Mouse (Mus musculus) forebrain, embryonic 15.5 days (tissue): ENCODE data around the gene Slc9b1. TPM values are rescaled to one million over a fixed set of nuclear protein-coding genes. Genes with fewer than 3 reads are reported as not detected.

Experiments
- ATAC-seq: fragments of 200-750 bp; cut with Nextera tagmentation; replicated peaks from 2 replicates; pipeline ENCODE4 v1.8.0; 2017; ENCODE audit warnings: mild to moderate bottlenecking, moderate TSS enrichment, moderate library complexity
- H3K27ac ChIP-seq: fragments of 300-500 bp; sonication (generic); replicated peaks from 2 replicates; pipeline ENCODE4 v1.5.1; 2015; ENCODE audit warnings: mild to moderate bottlenecking, inconsistent platforms
- H3K27me3 ChIP-seq: fragments of 300-500 bp; sonication (generic); 2 replicates; pipeline ENCODE4 v1.6.1; 2015; ENCODE audit warnings: inconsistent platforms
- H3K36me3 ChIP-seq: fragments of 300-500 bp; sonication (generic); 2 replicates; pipeline ENCODE4 v1.6.1; 2015; ENCODE audit warnings: mild to moderate bottlenecking, inconsistent platforms
- H3K4me1 ChIP-seq: fragments of 300-500 bp; sonication (generic); 2 replicates; pipeline ENCODE4 v1.6.1; 2015; ENCODE audit warnings: inconsistent platforms
- H3K4me2 ChIP-seq: fragments of 300-500 bp; sonication (generic); replicated peaks from 2 replicates; pipeline ENCODE4 v1.6.1; 2015; ENCODE audit warnings: mild to moderate bottlenecking, inconsistent platforms
- H3K4me3 ChIP-seq: fragments of 300-500 bp; sonication (generic); 2 replicates; pipeline ENCODE4 v1.5.1; 2015; ENCODE audit warnings: mild to moderate bottlenecking, inconsistent platforms
- H3K9ac ChIP-seq: fragments of 300-500 bp; sonication (generic); replicated peaks from 2 replicates; pipeline ENCODE4 v1.6.1; 2015; ENCODE audit warnings: mild to moderate bottlenecking, inconsistent platforms
- H3K9me3 ChIP-seq: fragments of 300-500 bp; sonication (generic); 2 replicates; pipeline ENCODE4 v1.6.1; 2016; ENCODE audit warnings: inconsistent platforms
- WGBS: fragments of 180-500 bp; shearing (Covaris S2); methylation state at CpG from one replicate; pipeline ENCODE4 v1.1.7; 2015; ENCODE audit warnings: mixed read lengths; 5-methylcytosine and 5-hydroxymethylcytosine counted together
- polyA plus RNA-seq: library from polyadenylated mRNA; unstranded; fragments of >200 nt; fragmentation: Nextera tagmentation; extraction: Ambion mirVana; gene quantifications from 2 replicates; pipeline ENCODE4 v1.2.1, GENCODE M21; 2015

The Slc9b1 gene
- polyA plus RNA-seq, 1 experiment from 2014 or later, result 0.24 TPM

- Histone ChIP-seq H3K4me2 (peak overlapping the region; percentile 89), H3K36me3 (peaks cover 2% of the 10 kb centered on the region; the same call in 1 of the 2 replicates), H3K9ac (peak overlapping the region; percentile 95), H3K4me3 (peak overlapping the region; percentile 87), H3K9me3 (no peaks in the 10 kb centered on the region), H3K27me3 (no peaks in the 10 kb centered on the region), H3K4me1 (peaks cover 48% of the 10 kb centered on the region), H3K27ac (peak overlapping the region; percentile 100; the same call in 1 of the 2 replicates)
- no peak for ATAC-seq
- WGBS, result 20% methylated on average over 7 of the region's 7 CpGs
Measured at GRCm38 (mm10) chr3:135440221-135440620, 92.4 kb downstream of the Slc9b1 start.

- Histone ChIP-seq H3K9me3 (no peaks in the 10 kb centered on the region), H3K4me3 (peak overlapping the region; percentile 87), H3K9ac (peak overlapping the region; percentile 95; the same call in 1 of the 2 replicates), H3K4me2 (peak overlapping the region; percentile 89), H3K27ac (no peak overlapping the region), H3K36me3 (peaks cover 2% of the 10 kb centered on the region; the same call in 1 of the 2 replicates), H3K4me1 (peaks cover 48% of the 10 kb centered on the region), H3K27me3 (no peaks in the 10 kb centered on the region)
- 35% methylated on average over 10 of the region's 10 CpGs for WGBS
- no peak for ATAC-seq
Measured at GRCm38 (mm10) chr3:135440621-135441020, 92.8 kb downstream of the Slc9b1 start.

GRCm38 (mm10) chr3:135444930-135445329, 97.1 kb downstream of the Slc9b1 start:
- no peak for ATAC-seq
- Histone ChIP-seq H3K4me3 (no peak overlapping the region), H3K9me3 (no peaks in the 10 kb centered on the region), H3K4me2 (no peak overlapping the region), H3K9ac (no peak overlapping the region), H3K27ac (no peak overlapping the region), H3K36me3 (peaks cover 2% of the 10 kb centered on the region; the same call in 1 of the 2 replicates), H3K4me1 (peaks cover 38% of the 10 kb centered on the region), H3K27me3 (no peaks in the 10 kb centered on the region)

Other genes starting within 250 kb of the Slc9b1 start
- gene Cenpe, start 135.5 kb upstream of the Slc9b1 start, polyA plus RNA-seq, result 12.6 and 14.6 TPM in 2 replicates
- 2.1 and 3.7 TPM in 2 replicates for gene Bdh2, start 66.8 kb upstream of the Slc9b1 start, polyA plus RNA-seq
- 0.60 and 1.3 TPM in 2 replicates for gene Slc9b2, start 40.3 kb upstream of the Slc9b1 start, polyA plus RNA-seq
- 65.4 and 71.4 TPM in 2 replicates for gene Cisd2, start 75.9 kb downstream of the Slc9b1 start, polyA plus RNA-seq
- 384 and 388 TPM in 2 replicates for gene Ube2d3, start 90.1 kb downstream of the Slc9b1 start, polyA plus RNA-seq
- gene Manba, start 137.6 kb downstream of the Slc9b1 start, polyA plus RNA-seq, result 3.3 and 3.9 TPM in 2 replicates